Comparison of ENCODE assay signal across 23 mouse cellular contexts in genomic region chr11:4506486-4506885, GRCm38 (mm10).
"Had no signal": no experiment of that assay in that cellular context is flagged by ENCODE, and none has a peak within 500 bp of the region (broad histone marks: within the 10 kb centered on the region; RNA-seq: fewer than 3 reads in every experiment).

No protein-coding gene starts in this region.

- H3K4me1 ChIP-seq: limb, embryonic 12.5 days; limb, embryonic 15.5 days; midbrain, embryonic 12.5 days; midbrain, embryonic 15.5 days; neural tube, embryonic 12.5 days had no signal

- H3K4me3 ChIP-seq: layer of hippocampus, adult 2 months; left cerebral cortex, adult 2 months; limb, embryonic 12.5 days; limb, embryonic 15.5 days; midbrain, embryonic 12.5 days; midbrain, embryonic 15.5 days; neural tube, embryonic 12.5 days had no signal

- H3K9ac ChIP-seq: limb, embryonic 12.5 days; limb, embryonic 15.5 days; liver, embryonic 14.5 days; liver, postnatal 0 days; lung, embryonic 14.5 days; midbrain, embryonic 12.5 days; midbrain, embryonic 15.5 days; neural tube, embryonic 12.5 days had no signal

- H3K4me2 ChIP-seq: limb, embryonic 12.5 days; limb, embryonic 15.5 days; liver, embryonic 11.5 days; lung, embryonic 14.5 days; midbrain, embryonic 12.5 days; midbrain, embryonic 15.5 days; neural tube, embryonic 12.5 days had no signal

- ATAC-seq: liver, postnatal 0 days; lung, postnatal 0 days; midbrain, embryonic 15.5 days had no signal

- DNase-seq: kidney, postnatal 25 days; layer of hippocampus, adult 9-11 months; layer of hippocampus, postnatal 36 days; left cerebral cortex, postnatal 4 days; liver, postnatal 0 days; lung, embryonic 14.5 days; retina, postnatal 1 day; thymus, adult 2 months; thymus, postnatal 14 days; thymus, postnatal 4 days had no signal

- H3K27me3 ChIP-seq: limb, embryonic 12.5 days; limb, embryonic 15.5 days; midbrain, embryonic 12.5 days; midbrain, embryonic 15.5 days; neural tube, embryonic 12.5 days had no signal

- H3K27ac ChIP-seq: kidney, postnatal 0 days; layer of hippocampus, adult 2 months; left cerebral cortex, adult 2 months; limb, embryonic 12.5 days; limb, embryonic 15.5 days; liver, embryonic 14.5 days; macrophage; midbrain, embryonic 12.5 days; midbrain, embryonic 15.5 days; neural tube, embryonic 12.5 days; stomach, postnatal 0 days had no signal

- H3K9me3 ChIP-seq: limb, embryonic 12.5 days; limb, embryonic 15.5 days; midbrain, embryonic 12.5 days; midbrain, embryonic 15.5 days; neural tube, embryonic 12.5 days had no signal
